Mouse (Mus musculus): Measurements from ENCODE around the gene Mks1.

The Mks1 gene

DNA sequence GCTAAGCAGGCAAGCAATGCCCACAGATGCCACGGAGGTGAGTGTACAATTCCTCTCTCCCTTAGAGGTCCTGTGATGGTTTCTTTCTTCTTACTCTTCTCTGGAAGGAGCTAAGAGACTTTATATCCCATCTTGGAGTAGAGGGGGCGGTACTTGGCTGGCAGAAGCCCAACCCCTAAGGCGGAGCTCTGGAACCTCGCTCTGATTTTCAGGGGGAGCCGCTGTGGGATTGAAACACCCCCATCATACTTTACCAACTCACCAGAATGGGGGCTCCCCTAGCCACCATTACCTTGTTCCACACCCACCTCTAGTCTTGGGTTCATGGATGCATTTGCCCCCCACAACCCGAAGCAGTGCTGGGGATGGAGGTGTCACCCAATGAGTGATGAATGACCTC, 22.4 kb downstream of the Mks1 start, which contains the start of gene Epx:
Gene Epx (minus strand): TSS at position 101 of the 400 bp plus-strand sequence.
- DNase-seq (ENCODE audit: inconsistent ontology term): no peak

DNA sequence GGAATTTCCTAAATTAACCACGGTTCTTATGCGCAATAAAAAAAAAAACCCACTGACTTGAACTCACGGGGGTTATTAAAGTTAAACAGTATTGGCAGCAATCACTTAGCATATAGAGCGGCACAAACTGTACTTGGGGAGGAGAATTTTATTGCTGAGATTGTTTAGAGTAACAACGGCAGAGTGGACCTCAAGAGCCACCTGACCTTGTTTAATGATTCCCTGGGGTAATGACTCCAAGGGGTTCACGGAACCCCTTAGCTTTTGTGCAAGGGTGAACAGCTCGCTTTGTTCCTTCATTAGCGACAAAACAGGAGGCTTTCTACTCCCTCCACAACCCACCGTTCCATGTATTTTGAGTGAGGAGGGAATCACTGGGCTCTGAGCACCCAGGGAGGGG, 26.8 kb downstream of the Mks1 start:
- DNase-seq (ENCODE audit: inconsistent ontology term): no peak

DNA sequence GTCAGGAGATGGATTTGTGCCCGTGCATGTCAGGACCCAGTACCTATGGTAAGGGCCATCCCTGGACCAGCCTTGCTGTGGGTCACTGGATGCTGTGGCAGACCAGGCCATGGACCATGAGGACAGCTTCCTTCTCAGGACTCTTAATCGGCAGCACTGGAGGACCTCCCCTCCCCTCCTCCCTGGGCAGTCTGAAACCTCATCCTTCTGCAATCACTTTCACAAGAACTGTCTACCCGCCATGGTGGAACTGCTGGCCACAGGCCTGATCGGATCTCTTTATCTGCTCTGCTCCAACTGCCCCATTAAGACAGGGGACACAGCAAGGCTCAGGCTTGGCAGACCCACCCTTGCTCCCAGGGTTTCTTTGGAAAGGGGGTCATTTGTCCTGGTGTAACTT, 28.7 kb downstream of the Mks1 start:
- DNase-seq (ENCODE audit: inconsistent ontology term): no peak

DNA sequence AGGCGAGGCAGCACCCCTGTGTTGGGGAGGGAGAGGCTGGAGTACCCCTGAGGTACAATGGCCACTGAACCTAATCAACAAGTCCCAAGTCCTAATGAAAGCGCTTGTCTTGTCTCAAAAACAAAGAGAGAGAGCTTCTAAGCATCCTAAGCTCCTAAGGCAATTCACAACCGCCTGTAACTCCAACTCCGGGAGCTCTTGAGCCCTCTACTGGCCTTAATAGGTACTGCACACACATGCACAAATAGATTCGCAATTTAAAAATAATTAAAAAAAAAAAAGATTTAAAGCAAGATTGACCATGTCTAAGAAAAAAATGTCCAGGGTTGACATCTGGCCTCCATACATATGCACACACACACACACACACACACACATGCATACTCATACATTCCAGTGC, 30.5 kb downstream of the Mks1 start:
- no peak for DNase-seq (ENCODE audit: inconsistent ontology term)

DNA sequence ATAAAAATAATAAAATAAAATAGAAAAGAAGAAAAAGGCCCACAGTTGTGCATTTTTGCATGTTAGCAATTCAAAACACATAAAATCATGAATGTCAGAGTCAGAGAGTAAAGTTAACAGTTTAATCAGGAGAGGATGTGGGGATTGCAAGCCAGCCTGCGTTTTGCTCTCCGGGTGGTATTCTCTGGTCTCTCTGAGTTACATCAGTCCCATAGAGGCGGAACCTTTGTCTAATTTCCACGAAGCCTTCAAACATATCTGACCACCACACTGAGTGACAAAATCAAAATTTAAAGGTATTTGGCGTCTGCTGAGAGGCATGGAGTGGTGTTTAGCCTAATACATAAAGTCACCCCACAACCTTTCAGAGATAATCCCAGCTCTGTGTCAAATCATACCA, 31.8 kb downstream of the Mks1 start:
- DNase-seq (ENCODE audit: inconsistent ontology term): no peak

DNA sequence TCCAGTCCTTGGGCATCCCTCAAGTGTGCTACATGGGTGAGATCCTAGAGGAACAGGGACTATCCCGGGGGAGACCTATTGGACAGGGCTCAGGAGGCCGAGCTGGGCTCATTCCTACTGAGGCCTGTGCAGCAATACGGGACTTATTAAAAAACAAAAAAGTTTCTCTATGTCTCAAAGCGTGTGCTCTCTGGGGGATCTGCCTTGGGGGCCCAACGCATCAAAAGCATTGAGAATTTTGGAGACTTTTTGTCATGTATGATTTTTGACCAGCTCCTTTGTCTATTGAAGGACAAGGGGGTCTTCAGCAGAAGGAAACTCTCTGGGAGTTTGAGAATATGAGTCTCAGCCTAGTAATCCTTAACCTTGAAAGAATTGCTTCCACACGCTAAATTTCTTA, 39.2 kb downstream of the Mks1 start, which contains the start of gene Olfr462:
Gene Olfr462 (minus strand): TSS at position 101 of the 400 bp plus-strand sequence.
- no peak for DNase-seq (ENCODE audit: inconsistent ontology term)

DNA sequence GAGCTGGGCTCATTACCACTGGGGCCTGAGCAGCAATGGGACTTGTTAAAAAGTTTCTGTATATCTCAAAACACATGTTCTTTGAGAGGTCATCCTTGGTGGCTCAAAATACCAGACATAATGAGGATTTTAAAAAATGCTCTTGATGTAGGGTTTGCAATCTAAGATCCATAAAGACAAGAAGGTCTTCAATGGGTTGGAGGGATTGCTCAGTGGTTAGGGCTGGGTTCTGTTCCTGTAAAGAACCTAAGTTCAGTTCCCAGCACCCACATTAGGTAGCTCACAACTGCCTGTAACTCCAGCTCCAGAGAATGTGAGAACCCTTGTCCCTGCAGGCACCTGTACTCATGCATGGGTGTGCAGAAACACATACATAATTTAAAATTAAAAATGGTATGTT, 44.3 kb downstream of the Mks1 start, which contains the start of gene Olfr463:
Gene Olfr463 (minus strand): TSS at position 101 of the 400 bp plus-strand sequence.
- no peak for DNase-seq (ENCODE audit: inconsistent ontology term)

DNA sequence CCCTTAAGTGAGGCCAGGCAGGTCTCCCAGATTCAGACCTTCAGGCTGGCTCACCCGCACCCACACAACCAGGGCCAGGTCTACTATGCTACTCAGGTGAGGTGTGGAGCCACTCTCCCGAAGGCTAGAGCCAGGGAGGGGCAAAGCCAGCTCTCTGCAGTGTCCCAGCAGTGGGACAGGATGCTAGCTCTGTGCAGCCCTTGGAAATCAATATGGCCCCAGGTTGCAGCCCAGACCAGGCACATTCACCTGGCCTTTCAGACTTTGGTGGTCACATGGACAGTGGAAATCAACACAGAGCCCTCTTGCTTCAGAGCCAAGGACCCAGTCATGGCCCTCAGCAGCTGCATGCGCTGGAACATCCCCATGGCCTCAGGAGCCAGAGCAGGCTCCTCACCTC, 51.3 kb downstream of the Mks1 start:
- DNase-seq (ENCODE audit: inconsistent ontology term): no peak
